Mouse (Mus musculus) limb, embryonic 14.5 days (tissue): ENCODE results near the gene Rnf216. TPM values are rescaled to one million over a fixed set of nuclear protein-coding genes. Genes with fewer than 3 reads are reported as not detected.

ENCODE experiments used
- ATAC-seq: fragments of 200-750 bp; cut with Nextera tagmentation; 2 replicates; pipeline ENCODE4 v1.8.0; 2017; ENCODE audit warnings: low read depth, moderate number of reproducible peaks, moderate TSS enrichment; ENCODE audit not compliant: low FRiP score
- DNase-seq: peaks from one replicate; pipeline ENCODE4 v3.0.0-alpha.2; 2015; ENCODE audit warnings: low spot score
- H3K27ac ChIP-seq: fragments of 300-500 bp; sonication (generic); replicated peaks from 2 replicates; pipeline ENCODE4 v1.5.1; 2014; ENCODE audit warnings: low read depth, mild to moderate bottlenecking, low read length, moderate library complexity, mixed read lengths
- H3K27me3 ChIP-seq: fragments of 300-500 bp; sonication (generic); 2 replicates; pipeline ENCODE4 v1.6.1; 2014; ENCODE audit warnings: low read length, mixed read lengths; ENCODE audit not compliant: control insufficient read depth, insufficient read depth
- H3K36me3 ChIP-seq: fragments of 300-500 bp; sonication (generic); 2 replicates; pipeline ENCODE4 v1.6.1; 2014; ENCODE audit warnings: mild to moderate bottlenecking, low read length, moderate library complexity, mixed read lengths; ENCODE audit not compliant: control insufficient read depth, insufficient read depth
- H3K4me1 ChIP-seq: fragments of 300-500 bp; sonication (generic); 2 replicates; pipeline ENCODE4 v1.6.1; 2014; ENCODE audit warnings: antibody characterized with exemption, low read length, mixed read lengths; ENCODE audit not compliant: control insufficient read depth, insufficient read depth
- H3K4me2 ChIP-seq: fragments of 300-500 bp; sonication (generic); replicated peaks from 2 replicates; pipeline ENCODE4 v1.6.1; 2014; ENCODE audit warnings: low read depth, mild to moderate bottlenecking, low read length, moderate library complexity; ENCODE audit not compliant: severe bottlenecking
- H3K4me3 ChIP-seq: fragments of 300-500 bp; sonication (generic); replicated peaks from 2 replicates; pipeline ENCODE4 v1.5.1; 2014; ENCODE audit warnings: low read length
- H3K9ac ChIP-seq: fragments of 300-500 bp; sonication (generic); 2 replicates; pipeline ENCODE4 v1.6.1; 2014; ENCODE audit warnings: mild to moderate bottlenecking, low read depth, low read length, moderate library complexity; ENCODE audit not compliant: severe bottlenecking
- H3K9me3 ChIP-seq: fragments of 300-500 bp; sonication (generic); 2 replicates; pipeline ENCODE4 v1.6.1; 2016; ENCODE audit warnings: low read length; ENCODE audit not compliant: control insufficient read depth
- POLR2A ChIP-seq: fragments of 200-500 bp; IDR thresholded peaks from 2 replicates; pipeline ENCODE4 v1.8.0; 2012; ENCODE audit warnings: inconsistent platforms, mild to moderate bottlenecking, moderate library complexity, borderline replicate concordance; ENCODE audit not compliant: insufficient read depth, insufficient read length; ENCODE audit errors: extremely low read depth
- WGBS: fragments of 180-500 bp; shearing (Covaris S2); extraction: QIAGEN DNeasy Blood & Tissue Kit; methylation state at CpG from one replicate; pipeline ENCODE4 v1.1.7; 2014; 5-methylcytosine and 5-hydroxymethylcytosine counted together
- polyA plus RNA-seq, 2 experiments: library from polyadenylated mRNA; depleted of rRNA in 1 of 2; stranded (reverse) in 1 of 2; unstranded in 1 of 2; fragments of >200 nt; fragmentation: Nextera tagmentation in 1 of 2; extraction: Ambion mirVana in 1 of 2; gene quantifications; 2 replicates each; pipeline versions ENCODE4 v1.2.1 to v1.2.3; 2012 to 2014

Rnf216 gene
- polyA plus RNA-seq, 2 experiments: 34.2 to 41.5 TPM

- ATAC-seq: no peak
- Histone ChIP-seq H3K4me1 (peaks cover 5% of the 10 kb centered on the region; the same call in 1 of the 2 replicates), H3K27ac (no peak overlapping the region), H3K9ac (no peak overlapping the region), H3K9me3 (no peaks in the 10 kb centered on the region), H3K27me3 (no peaks in the 10 kb centered on the region), H3K4me3 (no peak overlapping the region), H3K36me3 (peaks cover 5% of the 10 kb centered on the region; the same call in 1 of the 2 replicates), H3K4me2 (no peak overlapping the region)
- no peak for TF ChIP-seq POLR2A
- WGBS: 89% methylated on average over 3 of the region's 3 CpGs
- no peak for DNase-seq
Measured at GRCm38 (mm10) chr5:143106842-143107241, 6.0 kb downstream of the Rnf216 start.

- Histone ChIP-seq H3K27ac (no peak overlapping the region), H3K9me3 (no peaks in the 10 kb centered on the region), H3K4me3 (no peak overlapping the region), H3K9ac (no peak overlapping the region), H3K4me1 (no peaks in the 10 kb centered on the region), H3K4me2 (no peak overlapping the region), H3K27me3 (no peaks in the 10 kb centered on the region), H3K36me3 (no peaks in the 10 kb centered on the region)
- TF ChIP-seq POLR2A: no peak
- WGBS: 98% methylated on average over 2 of the region's 2 CpGs
- ATAC-seq (no peak), DNase-seq (no peak)
Measured at GRCm38 (mm10) chr5:143103231-143103630, 9.6 kb downstream of the Rnf216 start.

- H3K36me3 ChIP-seq: peaks cover 3% of the 10 kb centered on the region; the same call in 1 of the 2 replicates
- H3K9ac ChIP-seq: no peak overlapping the region
- WGBS: 85% methylated on average over 1 of the region's 1 CpGs
- no peak for ATAC-seq
- no peak overlapping the region for H3K4me2 ChIP-seq
- H3K27me3 ChIP-seq: no peaks in the 10 kb centered on the region
- TF ChIP-seq POLR2A: no peak
- no peak for DNase-seq
- H3K9me3 ChIP-seq: no peaks in the 10 kb centered on the region
- H3K4me3 ChIP-seq: no peak overlapping the region
- H3K4me1 ChIP-seq: no peaks in the 10 kb centered on the region
- no peak overlapping the region for H3K27ac ChIP-seq
Measured at GRCm38 (mm10) chr5:143101626-143102025, 11.2 kb downstream of the Rnf216 start.

- no peak overlapping the region for H3K4me3 ChIP-seq
- no peaks in the 10 kb centered on the region for H3K4me1 ChIP-seq
- ATAC-seq: no peak
- 94% methylated on average over 7 of the region's 7 CpGs for WGBS
- H3K36me3 ChIP-seq: peaks cover 49% of the 10 kb centered on the region
- H3K9ac ChIP-seq: no peak overlapping the region
- no peaks in the 10 kb centered on the region for H3K27me3 ChIP-seq
- no peak overlapping the region for H3K27ac ChIP-seq
- no peak for TF ChIP-seq POLR2A
- H3K4me2 ChIP-seq: no peak overlapping the region
- DNase-seq: no peak
- H3K9me3 ChIP-seq: no peaks in the 10 kb centered on the region
Measured at GRCm38 (mm10) chr5:143095256-143095655, 17.5 kb downstream of the Rnf216 start.

- Histone ChIP-seq H3K27ac (no peak overlapping the region), H3K9me3 (no peaks in the 10 kb centered on the region), H3K4me3 (no peak overlapping the region), H3K4me1 (no peaks in the 10 kb centered on the region), H3K27me3 (no peaks in the 10 kb centered on the region), H3K9ac (no peak overlapping the region), H3K4me2 (no peak overlapping the region), H3K36me3 (peaks cover 71% of the 10 kb centered on the region)
- 55% methylated on average over 3 of the region's 3 CpGs for WGBS
- no peak for DNase-seq
- no peak for ATAC-seq
- no peak for TF ChIP-seq POLR2A
Measured at GRCm38 (mm10) chr5:143092891-143093290, 19.9 kb downstream of the Rnf216 start.

GRCm38 (mm10) chr5:143084898-143085297 lies 27.9 kb downstream of the Rnf216 start:
- Histone ChIP-seq H3K27me3 (no peaks in the 10 kb centered on the region), H3K9me3 (no peaks in the 10 kb centered on the region), H3K9ac (no peak overlapping the region), H3K4me1 (no peaks in the 10 kb centered on the region), H3K36me3 (peaks cover 91% of the 10 kb centered on the region), H3K4me2 (no peak overlapping the region), H3K4me3 (no peak overlapping the region), H3K27ac (no peak overlapping the region)
- DNase-seq (no peak), ATAC-seq (no peak)
- TF ChIP-seq POLR2A: no peak
- 70% methylated on average over 4 of the region's 4 CpGs for WGBS
